Mouse (Mus musculus) erythroid progenitor cell, adult 5-6 weeks (primary cell): ENCODE measurements around the gene Tpst1. TPM values are rescaled to one million over a fixed set of nuclear protein-coding genes. Genes with fewer than 3 reads are reported as not detected.

Source experiments
- ATAC-seq: replicated peaks from 2 replicates; pipeline ENCODE4 v1.8.0; 2016; ENCODE audit warnings: moderate number of reproducible peaks, mild to moderate bottlenecking, moderate TSS enrichment, inconsistent platforms; ENCODE audit not compliant: poor library complexity, low FRiP score, severe bottlenecking
- total RNA-seq, 2 experiments: library from RNA; stranded (forward) in 1 of 2; stranded (reverse) in 1 of 2; fragments of 150-400 nt in 1 of 2; fragments of 186-747, 209-891 nt in 1 of 2; gene quantifications; 2 replicates each; pipeline versions ENCODE4 v1.2.3 to v1.2.4; 2015 to 2017; ENCODE audit warnings: low replicate concordance in 2 of 2

The Tpst1 gene
- total RNA-seq, 2 experiments from 2014 or later, result 4.5 to 11.7 TPM

GRCm38 (mm10) chr5:130177871-130178270 is 104.7 kb downstream of the Tpst1 start:
- ATAC-seq, result no peak

GRCm38 (mm10) chr5:130180362-130180761 is 107.2 kb downstream of the Tpst1 start:
- no peak for ATAC-seq

GRCm38 (mm10) chr5:130181740-130182540 is 108.8 kb downstream of the Tpst1 start:
- ATAC-seq, result no peak

- no peak for ATAC-seq
These were observed 109.4 kb downstream of the Tpst1 start for GRCm38 (mm10) chr5:130182541-130182821.

GRCm38 (mm10) chr5:130184193-130184856 is 111.2 kb downstream of the Tpst1 start:
- ATAC-seq, result peak; percentile 78

- ATAC-seq, result no peak
These were observed 112.2 kb downstream of the Tpst1 start for GRCm38 (mm10) chr5:130185312-130185711.

Other genes starting within 250 kb of the Tpst1 start
- 1.8 and 14.7 TPM in 2 replicates for gene Sumf2, start 226.3 kb upstream of the Tpst1 start, total RNA-seq (2015; ENCODE audit: low replicate concordance)
- gene Sumf2, start 226.3 kb upstream of the Tpst1 start, total RNA-seq (2017; ENCODE audit: low replicate concordance), result 6.7 TPM in 1 of 2 replicates, not detected in the other
- gene Chchd2, start 185.9 kb upstream of the Tpst1 start, total RNA-seq (2015; ENCODE audit: low replicate concordance), result 111 and 174 TPM in 2 replicates
- gene Chchd2, start 185.9 kb upstream of the Tpst1 start, total RNA-seq (2017; ENCODE audit: low replicate concordance), result 57.6 and 102 TPM in 2 replicates
- gene Zbed5, start 177.6 kb upstream of the Tpst1 start, total RNA-seq (2015; ENCODE audit: low replicate concordance), result 3.4 TPM in 1 of 2 replicates, not detected in the other
- gene Zbed5, start 177.6 kb upstream of the Tpst1 start, total RNA-seq (2017; ENCODE audit: low replicate concordance), result 0.51 TPM in 1 of 2 replicates, not detected in the other
- not detected in 2 replicates for gene Phkg1, start 174.8 kb upstream of the Tpst1 start, total RNA-seq (2015; ENCODE audit: low replicate concordance)
- 0.61 TPM in 1 of 2 replicates, not detected in the other for gene Phkg1, start 174.8 kb upstream of the Tpst1 start, total RNA-seq (2017; ENCODE audit: low replicate concordance)
- gene Nupr1l, start 164.8 kb upstream of the Tpst1 start, total RNA-seq (2015; ENCODE audit: low replicate concordance), result not detected in 2 replicates
- 0.64 TPM in 1 of 2 replicates, not detected in the other for gene Nupr1l, start 164.8 kb upstream of the Tpst1 start, total RNA-seq (2017; ENCODE audit: low replicate concordance)
- gene Vkorc1l1, start 131.4 kb upstream of the Tpst1 start, total RNA-seq (2015; ENCODE audit: low replicate concordance), result 54.4 and 69.6 TPM in 2 replicates
- 37.9 and 60.2 TPM in 2 replicates for gene Vkorc1l1, start 131.4 kb upstream of the Tpst1 start, total RNA-seq (2017; ENCODE audit: low replicate concordance)
- 24.9 and 27.2 TPM in 2 replicates for gene Gusb, start 70.3 kb upstream of the Tpst1 start, total RNA-seq (2015; ENCODE audit: low replicate concordance)
- gene Gusb, start 70.3 kb upstream of the Tpst1 start, total RNA-seq (2017; ENCODE audit: low replicate concordance), result 5.4 and 15.1 TPM in 2 replicates
- gene Asl, start 44.1 kb upstream of the Tpst1 start, total RNA-seq (2015; ENCODE audit: low replicate concordance), result 8.6 and 10.9 TPM in 2 replicates
- 1.8 TPM in 1 of 2 replicates, not detected in the other for gene Asl, start 44.1 kb upstream of the Tpst1 start, total RNA-seq (2017; ENCODE audit: low replicate concordance)
- 15.1 and 31.4 TPM in 2 replicates for gene Crcp, start 44.0 kb upstream of the Tpst1 start, total RNA-seq (2015; ENCODE audit: low replicate concordance)
- 17.2 and 18.1 TPM in 2 replicates for gene Crcp, start 44.0 kb upstream of the Tpst1 start, total RNA-seq (2017; ENCODE audit: low replicate concordance)
- 11.2 and 15.1 TPM in 2 replicates for gene Kctd7, start 71.5 kb downstream of the Tpst1 start, total RNA-seq (2015; ENCODE audit: low replicate concordance)
- gene Kctd7, start 71.5 kb downstream of the Tpst1 start, total RNA-seq (2017; ENCODE audit: low replicate concordance), result 17.1 and 19.2 TPM in 2 replicates
- gene Rabgef1, start 98.5 kb downstream of the Tpst1 start, total RNA-seq (2015; ENCODE audit: low replicate concordance), result 47.4 and 56.6 TPM in 2 replicates
- 91.1 and 102 TPM in 2 replicates for gene Rabgef1, start 98.5 kb downstream of the Tpst1 start, total RNA-seq (2017; ENCODE audit: low replicate concordance)
- gene Tmem248, start 143.8 kb downstream of the Tpst1 start, total RNA-seq (2015; ENCODE audit: low replicate concordance), result 26.3 and 27.7 TPM in 2 replicates
- 25.5 and 32.0 TPM in 2 replicates for gene Tmem248, start 143.8 kb downstream of the Tpst1 start, total RNA-seq (2017; ENCODE audit: low replicate concordance)
- 32.7 and 57.3 TPM in 2 replicates for gene Sbds, start 182.2 kb downstream of the Tpst1 start, total RNA-seq (2015; ENCODE audit: low replicate concordance)
- 58.0 and 71.3 TPM in 2 replicates for gene Sbds, start 182.2 kb downstream of the Tpst1 start, total RNA-seq (2017; ENCODE audit: low replicate concordance)
- gene Tyw1, start 182.3 kb downstream of the Tpst1 start, total RNA-seq (2015; ENCODE audit: low replicate concordance), result 6.7 and 11.5 TPM in 2 replicates
- 12.6 and 13.5 TPM in 2 replicates for gene Tyw1, start 182.3 kb downstream of the Tpst1 start, total RNA-seq (2017; ENCODE audit: low replicate concordance)